Mouse (Mus musculus) kidney, embryonic 14.5 days (tissue): ENCODE results near the gene Nop10. TPM values are rescaled to one million over a fixed set of nuclear protein-coding genes. Genes with fewer than 3 reads are reported as not detected.
A peak's percentile ranks its signal among the peaks of the same experiment; 100 is the strongest.
"Not testable (repeated sequence)": the region's sequence is repeated elsewhere in the genome, so short reads cannot be mapped to it uniquely, and the experiment has no call there.

ENCODE experiments used
- ATAC-seq: fragments of 200-750 bp; cut with Nextera tagmentation; 2 replicates; pipeline ENCODE4 v1.8.0; 2017; ENCODE audit warnings: moderate number of reproducible peaks, mild to moderate bottlenecking, moderate TSS enrichment, moderate library complexity; ENCODE audit not compliant: low FRiP score, low TSS enrichment
- H3K27ac ChIP-seq: fragments of 300-500 bp; sonication (generic); 2 replicates; pipeline ENCODE4 v1.5.1; 2014; ENCODE audit warnings: low read depth, mild to moderate bottlenecking, low read length, moderate library complexity, mixed read lengths
- H3K27me3 ChIP-seq: fragments of 300-500 bp; sonication (generic); 2 replicates; pipeline ENCODE4 v1.6.1; 2014; ENCODE audit warnings: mild to moderate bottlenecking, low read length; ENCODE audit not compliant: control insufficient read depth, insufficient read depth
- H3K36me3 ChIP-seq: fragments of 300-500 bp; sonication (generic); 2 replicates; pipeline ENCODE4 v1.6.1; 2014; ENCODE audit warnings: low read length, mixed read lengths; ENCODE audit not compliant: control insufficient read depth, insufficient read depth
- H3K4me1 ChIP-seq: fragments of 300-500 bp; sonication (generic); 2 replicates; pipeline ENCODE4 v1.6.1; 2014; ENCODE audit warnings: low read length, mixed read lengths; ENCODE audit not compliant: control insufficient read depth, insufficient read depth
- H3K4me2 ChIP-seq: fragments of 300-500 bp; sonication (generic); replicated peaks from 2 replicates; pipeline ENCODE4 v1.6.1; 2014; ENCODE audit warnings: low read depth, mild to moderate bottlenecking, low read length
- H3K4me3 ChIP-seq: fragments of 300-500 bp; sonication (generic); 2 replicates; pipeline ENCODE4 v1.5.1; 2014; ENCODE audit warnings: mild to moderate bottlenecking, low read length
- H3K9ac ChIP-seq: fragments of 300-500 bp; sonication (generic); 2 replicates; pipeline ENCODE4 v1.6.1; 2014; ENCODE audit warnings: low read depth, mild to moderate bottlenecking, low read length, moderate library complexity
- H3K9me3 ChIP-seq: fragments of 300-500 bp; sonication (generic); 2 replicates; pipeline ENCODE4 v1.6.1; 2016; ENCODE audit warnings: low read length; ENCODE audit not compliant: control insufficient read depth
- WGBS: fragments of 180-500 bp; shearing (Covaris S2); extraction: QIAGEN DNeasy Blood & Tissue Kit; methylation state at CpG from one replicate; pipeline ENCODE4 v1.1.7; 2014; 5-methylcytosine and 5-hydroxymethylcytosine counted together
- polyA plus RNA-seq: library from polyadenylated mRNA; unstranded; fragments of >200 nt; fragmentation: Nextera tagmentation; extraction: Ambion mirVana; gene quantifications from 2 replicates; pipeline ENCODE4 v1.2.1, GENCODE M21; 2014

Nop10 gene
- polyA plus RNA-seq, 1 experiment from 2014 or later = 225 TPM

DNA sequence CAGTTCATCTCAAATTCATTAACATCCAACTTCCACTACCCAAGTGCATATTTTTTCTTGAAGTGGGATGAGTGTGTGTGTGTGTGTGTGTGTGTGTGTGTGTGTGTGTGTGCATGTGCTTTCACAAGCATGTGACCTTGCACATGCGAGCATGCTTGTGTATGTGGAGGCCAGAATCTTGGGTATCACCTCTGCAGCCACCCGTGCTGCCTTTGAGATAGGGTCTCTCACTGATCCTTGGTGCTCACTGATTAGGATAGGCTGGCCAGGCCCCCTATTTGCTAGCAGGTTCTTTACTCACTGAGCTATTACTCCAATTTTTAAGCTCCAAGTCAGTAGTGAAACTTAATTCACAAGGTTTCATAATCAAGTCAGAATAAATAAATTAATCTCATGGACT is 11.2 kb downstream of the Nop10 start:
- Histone ChIP-seq H3K27ac (no peak overlapping the region), H3K27me3 (no peaks in the 10 kb centered on the region), H3K4me3 (no peak overlapping the region), H3K9me3 (no peaks in the 10 kb centered on the region), H3K9ac (no peak overlapping the region), H3K4me1 (no peaks in the 10 kb centered on the region), H3K36me3 (no peaks in the 10 kb centered on the region), H3K4me2 (no peak overlapping the region)
- WGBS = 90% methylated on average over 2 of the region's 2 CpGs
- ATAC-seq = no peak

DNA sequence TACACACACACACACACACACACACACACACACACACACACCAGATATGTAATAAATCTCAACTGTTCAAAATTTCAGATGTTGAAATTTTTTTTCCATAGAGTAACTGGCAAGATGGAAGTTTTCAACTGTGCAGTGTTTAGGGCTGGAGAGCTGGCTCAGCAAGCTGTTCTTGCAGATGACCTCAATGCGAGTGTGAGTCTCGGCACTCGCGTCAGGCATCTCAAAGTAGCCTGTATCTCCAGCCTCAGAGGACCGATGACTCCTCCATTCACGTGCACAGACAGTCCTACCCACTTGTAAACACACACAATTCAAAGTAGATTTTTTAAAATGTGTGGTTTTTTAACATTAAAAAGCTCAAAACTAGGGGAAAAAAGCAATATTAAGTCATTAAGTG is 11.7 kb downstream of the Nop10 start:
- Histone ChIP-seq H3K27ac (no peak overlapping the region), H3K36me3 (no peaks in the 10 kb centered on the region), H3K9ac (no peak overlapping the region), H3K9me3 (no peaks in the 10 kb centered on the region), H3K4me1 (no peaks in the 10 kb centered on the region), H3K27me3 (no peaks in the 10 kb centered on the region), H3K4me3 (no peak overlapping the region), H3K4me2 (no peak overlapping the region)
- no peak for ATAC-seq
- 88% methylated on average over 6 of the region's 6 CpGs for WGBS

GRCm38 (mm10) chr2:112276870-112277269 is 15.1 kb downstream of the Nop10 start:
- H3K4me1 ChIP-seq = no peaks in the 10 kb centered on the region
- no peak for ATAC-seq
- H3K9ac ChIP-seq = no peak overlapping the region
- H3K27me3 ChIP-seq = no peaks in the 10 kb centered on the region
- H3K4me3 ChIP-seq = no peak overlapping the region
- no peaks in the 10 kb centered on the region for H3K36me3 ChIP-seq
- H3K27ac ChIP-seq = no peak overlapping the region
- no peak overlapping the region for H3K4me2 ChIP-seq
- no peaks in the 10 kb centered on the region for H3K9me3 ChIP-seq
- 79% methylated on average over 3 of the region's 3 CpGs for WGBS

DNA sequence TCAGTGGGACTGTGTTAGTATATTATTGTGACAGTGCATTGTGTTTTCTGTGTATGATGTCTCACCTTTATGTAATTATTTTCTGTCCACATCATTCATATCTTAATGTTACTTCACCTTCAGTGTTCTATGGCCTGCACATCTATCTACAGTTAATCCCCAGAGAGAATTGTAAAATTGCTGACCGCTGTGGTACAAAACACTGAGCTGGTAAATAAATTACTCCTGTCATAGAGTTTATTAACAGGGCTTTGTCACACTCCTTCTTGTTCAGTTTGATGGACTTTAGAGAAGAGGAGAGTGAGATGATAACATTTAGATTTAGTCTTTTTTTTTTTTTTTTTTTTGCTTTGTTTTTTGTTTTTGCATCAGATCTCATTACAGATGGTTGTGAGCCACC is 21.1 kb downstream of the Nop10 start:
- Histone ChIP-seq H3K36me3 (no peaks in the 10 kb centered on the region), H3K4me2 (no peak overlapping the region), H3K4me1 (no peaks in the 10 kb centered on the region), H3K9me3 (no peaks in the 10 kb centered on the region), H3K9ac (no peak overlapping the region), H3K27ac (no peak overlapping the region), H3K27me3 (no peaks in the 10 kb centered on the region), H3K4me3 (no peak overlapping the region)
- ATAC-seq = no peak
- 83% methylated on average over 1 of the region's 1 CpGs for WGBS

- peak overlapping the region; percentile 63 for H3K9ac ChIP-seq
- no peaks in the 10 kb centered on the region for H3K27me3 ChIP-seq
- no peaks in the 10 kb centered on the region for H3K36me3 ChIP-seq
- no peaks in the 10 kb centered on the region for H3K4me1 ChIP-seq
- ATAC-seq = peak; percentile 95
- WGBS = 2% methylated on average over 21 of the region's 21 CpGs
- H3K4me3 ChIP-seq = peak overlapping the region; percentile 50
- H3K9me3 ChIP-seq = no peaks in the 10 kb centered on the region
- peak overlapping the region; percentile 76 for H3K4me2 ChIP-seq
- no peak overlapping the region for H3K27ac ChIP-seq
Observed at GRCm38 (mm10) chr2:112284363-112285030, 22.8 kb downstream of the Nop10 start.

DNA sequence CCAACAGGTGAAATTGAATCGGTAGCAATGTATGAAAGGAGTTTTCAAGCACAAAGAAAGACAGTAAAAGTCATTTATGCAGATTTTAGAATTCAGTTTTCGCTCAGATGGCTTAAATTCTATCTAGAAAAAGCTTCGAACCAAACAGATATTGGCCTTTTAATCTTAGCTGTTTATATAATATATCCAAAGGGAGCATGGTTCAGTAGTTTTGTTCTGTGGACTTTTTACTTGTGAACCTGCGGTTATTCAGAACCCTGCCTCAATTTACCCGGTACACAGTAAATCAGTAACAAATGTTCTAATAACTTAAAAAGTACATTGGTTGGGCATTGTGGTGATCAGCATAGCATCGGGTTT is 23.3 kb downstream of the Nop10 start:
- Histone ChIP-seq H3K4me3 (peak overlapping the region; percentile 50), H3K27ac (no peak overlapping the region), H3K9me3 (no peaks in the 10 kb centered on the region), H3K36me3 (no peaks in the 10 kb centered on the region), H3K9ac (peak overlapping the region; percentile 63; the same call in 1 of the 2 replicates), H3K4me1 (no peaks in the 10 kb centered on the region), H3K27me3 (no peaks in the 10 kb centered on the region), H3K4me2 (peak overlapping the region; percentile 76)
- no peak for ATAC-seq
- 56% methylated on average over 6 of the region's 6 CpGs for WGBS

GRCm38 (mm10) chr2:112286062-112286461 is 24.3 kb downstream of the Nop10 start:
- WGBS = 100% methylated on average over 1 of the region's 1 CpGs
- not testable (repeated sequence) for H3K4me1 ChIP-seq, ATAC-seq, H3K27ac ChIP-seq, H3K9ac ChIP-seq, H3K4me2 ChIP-seq, H3K9me3 ChIP-seq, H3K4me3 ChIP-seq, H3K36me3 ChIP-seq, H3K27me3 ChIP-seq

DNA sequence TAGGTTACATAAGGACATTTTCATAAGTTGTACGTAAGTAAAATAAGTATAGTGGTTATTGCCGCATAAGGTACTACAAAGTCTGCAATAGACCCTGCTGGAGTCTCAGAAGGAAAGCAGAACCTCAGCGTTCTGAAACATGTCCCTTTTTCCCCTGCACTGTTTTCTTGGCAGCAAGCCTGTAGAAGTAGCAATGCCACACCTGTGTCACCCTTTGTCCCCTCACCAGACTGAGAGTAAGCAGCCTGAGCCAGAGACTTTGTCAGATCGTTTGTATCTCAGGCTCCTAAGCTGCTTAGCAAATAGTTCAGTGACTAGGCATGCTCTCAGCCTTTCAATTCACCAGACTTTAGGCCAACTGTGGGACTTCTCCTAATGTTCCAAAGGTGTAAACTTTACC is 25.3 kb downstream of the Nop10 start:
- no peak for ATAC-seq
- 74% methylated on average over 4 of the region's 4 CpGs for WGBS
- no peak overlapping the region for H3K27ac ChIP-seq
- H3K4me2 ChIP-seq = no peak overlapping the region
- no peak overlapping the region for H3K4me3 ChIP-seq
- no peak overlapping the region for H3K9ac ChIP-seq
- H3K36me3 ChIP-seq = no peaks in the 10 kb centered on the region
- H3K4me1 ChIP-seq = no peaks in the 10 kb centered on the region
- H3K27me3 ChIP-seq = no peaks in the 10 kb centered on the region
- H3K9me3 ChIP-seq = no peaks in the 10 kb centered on the region

DNA sequence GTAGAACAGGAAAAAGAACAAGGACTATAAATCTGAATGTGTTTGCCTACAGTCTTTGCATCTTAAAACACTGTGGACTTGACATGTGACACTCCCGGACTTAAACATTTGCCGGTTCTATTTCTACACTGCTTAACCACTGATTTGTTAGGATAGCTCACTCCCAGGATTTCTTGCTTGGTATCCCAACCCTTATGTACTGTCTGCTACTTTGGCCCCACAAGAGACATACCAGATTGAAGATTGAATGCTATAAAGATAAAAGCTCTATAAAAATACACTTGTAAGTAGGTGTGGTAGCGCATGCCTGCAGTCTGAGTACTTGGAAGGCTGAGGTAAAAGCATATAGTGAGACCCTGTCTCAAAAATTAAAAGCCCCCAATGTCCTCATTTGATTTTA is 27.8 kb downstream of the Nop10 start:
- H3K27ac ChIP-seq = no peak overlapping the region
- no peak overlapping the region for H3K4me3 ChIP-seq
- no peak overlapping the region for H3K4me2 ChIP-seq
- no peaks in the 10 kb centered on the region for H3K9me3 ChIP-seq
- 87% methylated on average over 3 of the region's 3 CpGs for WGBS
- H3K4me1 ChIP-seq = no peaks in the 10 kb centered on the region
- H3K9ac ChIP-seq = no peak overlapping the region
- no peaks in the 10 kb centered on the region for H3K36me3 ChIP-seq
- no peak for ATAC-seq
- H3K27me3 ChIP-seq = no peaks in the 10 kb centered on the region
